Mouse (Mus musculus) layer of hippocampus, postnatal 10 days (tissue): ENCODE data around the gene Sbno2. TPM values are rescaled to one million over a fixed set of nuclear protein-coding genes. Genes with fewer than 3 reads are reported as not detected.

Experiments
- DNase-seq, 2 experiments: peaks; one replicate each; pipeline ENCODE4 v3.0.0; 2021; ENCODE audit warnings: low spot score in 2 of 2
- long read RNA-seq: library from polyadenylated mRNA; stranded (forward); transcript quantifications from one replicate; pipeline ENCODE4 v2.0.0, GENCODE M21; 2023
- total RNA-seq, 2 experiments: library from RNA; stranded (reverse); gene quantifications; 2 replicates each; pipeline ENCODE4 v1.2.3; 2021

Sbno2 gene
- 10 to 100 TPM; 19.7 to 23.9 TPM for total RNA-seq
- long read RNA-seq, partial matches to known transcripts = 2 of 4 reads
- long read RNA-seq, other reads (novel, unspliced or antisense) = 2 of 4 reads

DNA sequence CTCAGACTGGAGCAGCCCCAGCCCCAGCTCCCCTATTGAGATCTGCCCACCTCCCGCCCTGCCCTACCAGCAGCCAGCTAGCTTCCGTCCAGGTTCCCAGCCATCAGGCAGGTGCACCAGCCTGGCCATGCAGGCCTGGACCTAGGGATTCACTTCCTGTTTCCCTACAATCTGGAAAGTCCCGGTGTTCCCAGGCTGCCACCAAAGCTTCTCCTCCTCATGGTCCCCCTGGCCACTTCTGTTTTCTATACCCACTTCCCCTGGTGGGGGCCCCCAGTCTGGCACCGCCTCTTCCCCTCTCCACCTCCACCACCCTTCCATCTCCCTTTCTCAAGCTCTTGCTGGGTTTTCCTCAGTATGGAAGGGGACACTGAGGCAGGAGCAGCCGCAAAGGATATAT, at the start of gene Sbno2:
Sbno2 (minus strand) TSS at position 112 of the 400 bp plus-strand sequence.
- DNase-seq = no peak

DNA sequence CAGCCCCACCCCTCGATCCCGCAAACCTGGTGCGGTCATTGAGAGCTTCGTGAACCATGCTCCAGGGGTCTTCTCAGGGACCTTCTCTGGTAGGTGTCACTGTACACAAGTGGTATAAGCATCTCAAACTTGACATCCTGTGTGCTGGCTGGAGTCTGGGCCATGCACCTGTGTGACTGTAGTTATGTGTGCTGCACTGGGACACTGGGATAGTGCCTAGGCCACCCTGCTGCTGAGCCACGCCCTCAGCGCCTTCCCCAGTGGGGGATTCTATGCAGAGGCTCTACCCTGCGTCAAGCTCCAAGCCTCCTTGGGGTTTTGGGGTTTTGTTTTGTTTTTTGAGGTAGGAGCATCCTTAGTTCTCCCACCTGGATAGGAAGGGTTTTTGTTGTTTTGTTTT, 49.0 kb upstream of the Sbno2 start:
- DNase-seq = no peak

DNA sequence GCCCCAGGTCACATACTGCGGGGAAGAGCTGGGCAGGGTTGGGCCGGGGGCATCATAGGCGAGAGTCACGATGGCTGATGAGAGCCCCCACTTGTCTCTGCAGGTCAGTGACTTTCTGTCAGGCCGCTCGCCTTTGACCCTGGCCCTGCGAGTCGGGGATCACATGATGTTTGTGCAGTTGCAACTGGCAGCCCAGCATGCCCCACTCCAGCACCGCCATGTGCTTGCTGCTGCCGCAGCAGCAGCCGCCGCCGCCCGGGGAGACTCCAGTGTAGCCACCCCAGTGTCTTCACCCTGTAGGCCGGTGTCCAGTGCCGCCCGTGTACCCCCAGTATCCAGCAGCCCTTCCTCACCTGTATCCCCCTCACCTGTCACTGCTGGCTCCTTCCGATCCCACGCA, 48.3 kb upstream of the Sbno2 start:
- DNase-seq = no peak

DNA sequence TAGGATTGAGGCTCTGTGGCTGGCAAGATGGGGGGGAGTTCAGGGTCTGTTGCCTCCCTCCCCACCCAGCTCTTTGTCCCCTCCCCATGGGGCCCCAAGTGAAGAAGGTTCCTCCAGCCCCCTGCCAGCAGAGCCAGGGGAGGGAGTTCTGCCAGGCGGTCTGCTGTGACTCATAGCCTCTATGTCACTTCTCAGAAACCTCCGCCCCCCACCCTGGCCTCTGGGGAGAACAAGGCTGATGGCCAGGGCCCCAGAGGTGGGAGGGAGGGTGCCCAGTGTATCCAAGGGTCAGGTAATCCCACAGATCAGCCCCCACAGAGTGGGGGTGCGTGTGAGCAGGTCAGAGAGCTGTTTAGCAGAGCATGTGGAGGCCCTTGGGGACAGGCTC, 47.5 kb upstream of the Sbno2 start:
- DNase-seq = peak in 1 of 2 experiments; percentile 53

DNA sequence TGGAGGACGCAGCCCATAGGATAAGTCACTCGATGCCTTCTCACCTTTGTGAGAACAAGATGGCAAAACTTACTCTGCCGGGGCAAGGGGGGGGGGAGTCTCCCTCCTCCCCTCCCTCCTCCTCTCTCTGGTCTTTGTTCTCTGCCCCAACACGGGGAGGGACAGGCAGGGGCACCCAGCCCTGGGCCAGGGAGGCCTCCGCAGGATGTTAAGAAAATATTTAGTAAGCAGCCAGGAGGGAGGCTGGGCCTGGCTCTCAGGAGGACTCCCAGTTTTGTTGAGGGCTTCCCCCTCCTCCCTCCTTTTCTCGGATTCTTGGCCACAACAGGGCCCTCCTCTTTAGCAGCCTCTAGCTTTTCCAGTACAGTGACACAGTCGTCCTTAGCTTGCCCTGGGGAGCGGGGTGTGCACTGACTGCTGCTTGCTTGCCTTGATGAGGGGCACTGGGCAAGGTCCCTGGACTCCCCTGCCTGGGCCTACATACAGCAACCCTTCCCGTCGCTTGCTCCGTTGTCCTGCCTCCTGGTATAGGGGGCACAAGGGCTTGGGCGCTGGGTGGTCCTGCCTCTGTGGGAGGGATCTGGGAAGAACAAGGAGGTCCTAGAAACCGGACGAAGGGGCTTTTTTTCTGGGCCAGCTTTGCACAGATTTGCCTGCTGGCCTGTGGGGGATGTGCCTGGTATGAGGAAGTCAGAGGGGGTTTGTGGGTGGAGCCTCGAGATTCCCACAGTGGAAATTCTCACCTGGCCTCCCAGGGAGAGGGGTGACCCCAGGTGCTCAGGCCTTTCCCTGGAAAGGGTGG, 46.9 kb upstream of the Sbno2 start:
- DNase-seq = peak; percentile 51 to 60

DNA sequence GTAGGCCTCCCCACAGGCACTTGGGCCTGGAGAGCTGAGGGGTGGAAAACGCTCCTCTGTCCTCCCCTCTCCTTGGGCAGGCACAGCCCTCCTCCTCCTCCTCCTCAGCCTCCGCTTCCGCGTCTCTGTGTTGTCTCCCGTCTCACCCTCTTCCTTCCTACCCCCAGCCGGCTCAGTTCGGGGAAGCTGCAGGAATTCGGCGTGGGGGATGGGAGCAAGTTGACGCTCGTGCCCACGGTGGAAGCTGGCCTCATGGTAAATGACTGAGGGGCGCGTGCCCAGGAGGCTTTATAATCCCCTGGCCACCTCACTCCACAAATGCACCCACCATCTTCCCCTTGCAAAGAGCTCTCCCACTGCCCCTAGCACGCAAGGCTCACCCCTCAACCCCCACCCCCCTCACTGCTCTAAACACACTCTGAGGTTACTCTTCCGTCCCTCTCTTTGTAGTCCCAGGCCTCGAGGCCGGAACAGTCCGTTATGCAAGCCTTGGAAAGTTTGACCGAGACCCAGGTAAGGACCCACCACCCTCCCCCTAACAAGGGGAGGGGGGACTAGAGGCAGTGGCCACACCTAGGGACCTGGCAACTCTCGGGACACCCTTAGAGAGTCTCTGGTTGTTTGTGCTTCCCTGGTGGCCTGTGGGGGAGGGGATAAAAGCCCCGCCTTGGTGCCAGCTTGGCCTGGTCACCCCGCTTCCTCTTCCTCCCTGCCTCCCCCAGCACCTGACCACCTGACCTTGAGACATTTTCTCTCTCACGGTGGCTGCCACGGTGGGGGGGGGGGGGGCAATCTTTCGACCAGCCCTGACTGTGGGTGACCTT, 46.1 kb upstream of the Sbno2 start:
- peak; percentile 74 to 78 for DNase-seq

DNA sequence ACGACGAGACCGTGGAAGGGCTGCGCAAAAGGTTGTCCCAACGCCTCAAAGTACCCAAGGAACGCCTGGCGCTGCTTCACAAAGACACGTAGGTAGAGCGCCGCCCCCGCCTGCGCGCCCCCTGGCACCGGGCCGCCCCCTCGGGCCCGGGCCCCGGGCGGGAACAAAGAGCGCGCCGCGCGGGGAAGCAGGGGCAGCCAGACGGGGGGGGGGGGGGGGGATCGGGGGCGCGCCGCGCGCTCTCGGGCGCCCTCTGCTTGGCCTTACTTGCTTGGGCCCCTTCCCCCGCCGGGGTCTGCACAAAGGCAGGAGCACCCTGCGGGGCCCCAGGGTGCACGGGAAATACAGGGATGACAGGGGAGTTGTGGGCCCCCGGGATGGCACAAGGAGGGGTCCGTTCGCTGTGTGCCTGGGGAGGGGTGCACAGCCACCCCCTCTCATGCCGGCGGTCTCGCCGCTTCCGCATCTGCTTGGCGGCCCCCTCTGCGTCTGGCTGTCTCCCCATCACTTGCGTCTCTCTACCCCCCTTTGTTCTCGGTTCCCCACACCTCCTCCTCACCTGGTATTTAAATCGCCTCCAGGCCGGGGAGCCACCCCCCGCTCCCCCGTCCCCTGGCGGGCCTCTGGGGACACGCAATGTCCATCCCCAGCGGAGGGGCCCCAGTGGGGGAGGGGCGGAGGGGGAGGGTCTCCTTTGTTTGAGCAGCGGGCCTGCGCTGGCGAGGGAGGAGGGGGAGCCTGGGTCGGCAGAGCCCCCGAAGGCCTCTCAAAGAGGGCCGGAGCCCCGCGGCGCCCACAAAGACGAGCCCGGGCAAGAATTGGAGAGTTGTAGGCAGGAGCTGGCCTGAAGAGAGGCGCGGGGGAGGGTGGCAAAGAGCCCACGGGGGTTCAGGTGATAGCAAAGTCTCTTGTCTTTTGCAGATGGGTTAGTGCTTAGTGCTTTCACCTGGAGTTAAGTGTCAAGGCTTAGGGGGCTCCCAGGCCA, 45.1 kb upstream of the Sbno2 start:
- peak; percentile 75 to 82 for DNase-seq

DNA sequence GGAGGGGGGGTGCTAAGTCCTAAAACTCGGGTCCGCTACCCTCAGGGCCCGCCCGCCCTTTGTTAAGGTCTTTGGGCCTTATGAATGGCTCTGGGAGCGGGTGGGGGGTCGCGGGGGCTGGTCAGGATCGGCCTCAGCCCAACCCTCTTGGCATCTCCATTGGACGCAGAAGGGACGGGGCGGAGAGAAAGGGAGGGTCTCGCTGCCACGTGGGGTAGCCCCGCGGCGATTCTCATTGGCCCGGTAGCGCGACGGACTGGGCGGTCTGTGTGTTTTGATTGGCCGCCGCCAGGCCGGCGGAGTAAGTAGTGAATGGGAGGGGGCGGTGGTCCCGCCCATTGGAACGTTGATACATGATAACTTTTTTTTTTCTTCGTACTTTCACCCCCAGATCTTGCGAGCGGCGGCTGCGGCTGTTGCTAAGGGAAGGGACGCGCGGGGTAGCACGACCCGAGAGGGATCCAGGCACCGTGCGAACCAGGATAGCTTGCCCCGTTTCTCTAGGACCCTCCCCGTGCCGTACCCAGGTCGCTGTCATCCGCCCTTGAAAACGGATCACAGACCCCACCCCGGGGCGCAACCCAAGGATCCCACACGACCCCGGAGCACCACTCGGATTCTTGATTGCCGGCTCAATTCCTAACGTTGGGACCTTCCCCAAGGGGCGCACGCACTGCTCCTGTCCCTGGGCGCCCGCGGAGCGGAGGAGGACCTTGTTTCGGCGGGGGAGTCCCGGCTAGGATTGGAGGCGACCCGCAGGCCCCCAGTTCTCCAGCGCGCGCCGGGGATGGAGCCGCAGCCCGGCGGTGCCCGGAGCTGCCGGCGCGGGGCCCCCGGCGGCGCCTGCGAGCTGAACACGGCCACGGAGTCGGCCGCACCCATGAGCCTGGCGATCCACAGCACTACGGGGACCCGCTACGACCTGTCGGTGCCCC, 44.2 kb upstream of the Sbno2 start:
- DNase-seq = peak; percentile 96 to 97

DNA sequence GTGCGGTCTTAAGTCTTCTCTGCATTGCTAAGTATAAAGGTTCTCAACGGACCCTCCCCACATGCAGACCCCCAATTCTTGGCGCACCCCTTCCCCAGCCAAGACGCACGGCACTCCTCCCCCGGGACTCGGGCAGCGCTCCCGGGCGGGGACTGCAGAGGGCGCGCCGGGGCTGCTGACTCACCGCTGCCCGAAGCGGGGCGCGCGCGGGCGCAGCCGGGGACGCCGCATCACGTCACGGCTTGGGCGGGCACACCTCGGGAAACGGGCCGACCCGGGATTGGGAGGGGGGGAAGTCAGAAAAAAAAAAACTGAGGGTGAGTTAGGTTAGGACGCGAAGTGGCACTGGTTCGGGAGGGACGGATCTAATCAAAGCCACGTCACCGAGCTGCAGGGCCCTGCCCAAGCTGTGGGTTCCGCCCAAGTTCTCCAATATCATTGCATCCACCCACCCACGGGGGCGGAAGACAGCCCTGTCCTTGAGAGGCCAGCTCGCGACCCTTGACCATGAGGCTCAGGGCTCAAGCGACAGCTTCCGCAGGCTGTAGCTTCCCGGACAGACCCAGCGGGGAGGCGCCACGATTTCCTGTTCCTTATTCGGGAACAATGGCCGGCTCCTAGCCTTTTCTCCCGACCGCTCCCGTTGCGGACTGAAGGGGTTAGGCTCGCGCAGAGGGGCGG, 43.4 kb upstream of the Sbno2 start:
- peak; percentile 96 to 98 for DNase-seq

DNA sequence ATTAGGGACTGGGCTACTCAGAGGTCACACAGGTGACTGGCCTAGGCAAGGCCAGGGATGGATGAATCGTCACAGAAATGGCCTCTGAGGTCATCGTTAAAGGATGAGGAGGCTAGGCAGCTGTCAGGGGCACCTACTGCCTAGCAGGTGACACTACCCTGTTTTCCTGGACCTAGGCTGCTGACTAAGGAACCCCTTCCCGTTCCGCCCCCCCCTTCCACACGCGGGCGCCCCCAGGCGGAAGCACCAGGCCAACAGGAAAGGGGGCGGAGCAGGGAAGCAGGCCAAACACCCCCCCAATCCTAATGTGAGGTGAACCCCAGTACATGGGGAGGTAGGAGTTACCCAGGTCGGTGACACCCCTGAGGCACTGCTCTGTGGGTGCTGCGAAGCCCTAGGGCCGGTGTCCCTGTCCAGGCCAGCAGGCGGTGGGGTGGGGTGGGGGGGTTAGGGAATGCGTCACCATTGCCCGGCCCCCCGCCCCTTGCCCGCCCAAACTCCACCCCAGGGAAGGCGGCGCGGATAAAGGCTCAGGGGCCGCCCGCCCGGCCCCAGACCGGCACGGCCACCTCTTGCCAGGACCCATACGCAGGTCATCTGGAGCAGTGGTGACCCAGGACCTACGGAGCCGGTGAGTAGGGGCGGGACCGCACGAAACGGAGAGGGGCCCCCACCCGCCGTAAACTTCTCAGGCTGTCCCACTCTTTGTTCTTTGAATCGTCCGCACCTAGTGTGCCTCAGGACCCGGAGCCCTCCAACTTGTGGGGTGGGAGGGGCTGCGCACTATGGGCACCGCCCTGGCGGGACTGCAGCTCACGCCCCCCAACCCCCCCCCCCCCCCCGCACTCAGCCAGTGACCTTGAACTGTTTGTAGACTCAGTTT, 42.6 kb upstream of the Sbno2 start, which contains the start of gene Midn:
Midn (plus strand) TSS at position 554 of the 883 bp plus-strand sequence.
- peak; percentile 81 to 85 for DNase-seq

DNA sequence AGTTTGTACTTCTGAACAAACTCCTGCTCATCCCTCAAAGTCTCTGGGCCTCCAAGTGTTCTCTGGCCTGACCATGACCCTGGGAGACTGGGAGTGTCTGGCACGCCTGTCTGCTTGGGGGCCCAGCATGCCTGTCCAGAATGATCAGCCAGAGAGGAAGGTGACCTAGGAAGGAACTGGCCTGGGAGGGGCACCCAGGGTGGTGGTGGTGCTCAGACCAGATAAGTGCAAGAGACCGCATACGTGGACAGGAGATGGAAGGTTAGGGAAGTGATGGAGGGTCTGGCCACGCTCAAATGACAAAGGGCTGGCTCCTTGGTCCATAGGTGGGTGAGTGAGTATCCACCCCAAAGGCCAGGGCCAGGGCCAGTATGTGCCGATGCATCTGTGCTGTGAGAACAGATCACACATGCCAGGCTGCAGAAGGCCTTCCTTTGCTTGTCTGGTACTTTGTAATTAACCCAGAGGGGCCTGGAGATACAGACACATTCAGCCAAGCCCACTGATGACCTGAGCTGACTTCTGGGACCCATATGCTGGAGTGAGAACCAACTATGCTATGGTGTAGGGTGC, 41.9 kb upstream of the Sbno2 start:
- DNase-seq = no peak

DNA sequence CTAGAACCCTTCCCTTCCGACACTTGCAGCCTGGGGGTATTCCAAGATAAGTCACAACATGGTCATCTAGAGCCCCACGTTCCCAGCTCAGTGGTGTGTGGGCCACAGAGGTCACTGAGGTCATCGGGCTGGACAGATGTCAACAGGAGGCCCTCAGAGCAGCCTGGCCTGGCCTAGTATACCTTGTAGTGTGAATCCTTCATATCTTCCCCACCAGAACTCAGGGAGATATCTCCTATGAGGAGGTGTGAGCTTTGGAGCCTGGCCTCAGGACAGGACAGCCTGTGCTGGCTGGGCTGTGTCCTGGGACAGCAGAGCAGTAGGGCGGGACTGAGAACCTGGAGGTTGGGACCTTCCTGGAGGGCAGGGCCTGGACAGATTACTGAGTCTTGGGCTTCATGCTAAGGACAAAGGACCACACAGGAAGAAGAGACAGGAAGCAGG, 41.2 kb upstream of the Sbno2 start:
- peak in 1 of 2 experiments; percentile 33 for DNase-seq

DNA sequence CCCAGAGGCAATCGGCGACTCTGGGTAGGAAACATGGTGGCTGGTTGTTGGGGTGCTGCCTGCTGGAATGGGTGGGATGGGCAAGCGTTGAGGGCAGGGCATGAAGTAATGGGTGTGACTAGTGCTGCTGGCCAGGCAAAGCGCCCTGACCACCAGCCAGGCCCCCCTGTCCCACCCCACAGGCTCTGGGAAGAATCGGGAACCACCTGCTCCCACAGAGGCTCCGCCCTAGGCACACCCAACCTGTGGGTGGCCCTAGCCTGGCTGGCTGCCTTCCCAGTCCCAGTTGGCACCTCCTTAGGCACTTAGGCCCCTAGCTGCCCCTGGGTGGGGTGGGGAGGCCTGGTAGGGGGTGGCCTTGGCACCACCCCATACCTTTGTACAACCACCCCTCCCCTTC, 40.5 kb upstream of the Sbno2 start:
- DNase-seq = peak; percentile 36 to 47

DNA sequence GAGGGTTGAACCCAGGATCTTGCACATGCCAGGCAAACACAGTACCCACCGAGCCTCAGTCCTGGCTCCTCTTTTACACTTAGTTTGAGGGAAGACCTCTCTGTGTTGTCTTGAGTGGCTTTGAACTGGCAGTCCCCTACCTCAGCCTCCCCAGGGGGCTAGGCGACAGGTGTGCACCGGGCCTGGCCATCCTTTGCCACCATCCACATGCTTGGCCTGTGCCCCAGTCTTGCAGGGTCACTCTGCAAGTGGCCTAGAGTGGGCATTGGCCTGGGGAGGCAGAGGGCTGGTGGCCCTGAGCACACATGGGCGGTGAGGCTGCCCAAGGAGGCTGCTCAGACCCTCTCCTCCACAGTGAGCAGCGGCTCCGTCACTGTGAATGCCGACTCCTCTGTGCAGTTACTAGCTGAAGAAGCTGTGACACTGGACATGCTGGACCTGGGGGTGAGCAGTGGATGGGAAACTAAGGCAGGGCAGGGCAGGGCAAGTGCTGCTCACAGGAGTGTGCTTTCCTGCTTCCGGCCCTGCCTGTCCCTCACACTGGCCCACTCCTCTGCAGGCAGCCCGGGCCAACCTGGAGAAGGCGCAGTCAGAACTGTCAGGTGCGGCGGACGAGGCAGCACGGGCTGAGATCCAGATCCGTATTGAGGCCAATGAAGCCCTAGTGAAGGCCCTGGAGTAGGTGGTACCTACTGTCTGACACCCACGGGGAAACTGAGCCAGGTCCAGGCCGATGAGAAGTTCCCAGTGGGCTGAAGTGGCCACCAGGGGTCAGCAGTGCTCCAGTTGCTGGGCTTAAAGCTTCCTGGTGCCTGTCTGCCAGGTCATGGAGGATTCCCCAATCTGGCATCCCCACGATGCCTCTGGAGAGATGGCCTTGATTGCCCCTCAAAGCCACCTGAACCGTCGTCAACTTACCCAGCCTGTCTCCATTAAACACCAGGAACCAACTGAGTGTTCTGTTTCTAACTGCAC, 39.8 kb upstream of the Sbno2 start:
- DNase-seq = peak; percentile 83 to 87

DNA sequence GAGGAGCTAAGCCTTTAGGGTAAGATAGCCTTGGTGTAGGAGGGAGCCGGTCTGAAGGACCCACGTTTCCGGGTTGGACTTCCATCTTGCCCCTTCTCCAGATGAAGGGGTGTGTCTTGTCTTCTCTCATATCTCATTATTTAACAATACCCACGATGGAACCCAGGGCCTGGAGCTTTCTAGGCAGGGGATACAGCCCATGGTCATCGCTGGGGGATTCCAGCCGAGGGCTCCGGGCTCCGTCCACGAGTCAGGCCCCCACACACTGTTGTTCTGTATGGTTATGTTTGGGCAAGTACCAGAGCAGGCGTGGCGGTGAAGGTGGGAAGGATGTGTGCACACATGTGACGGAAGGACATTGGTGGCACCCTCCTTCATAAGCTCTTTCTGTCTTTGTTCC, 38.8 kb upstream of the Sbno2 start:
- DNase-seq = no peak

DNA sequence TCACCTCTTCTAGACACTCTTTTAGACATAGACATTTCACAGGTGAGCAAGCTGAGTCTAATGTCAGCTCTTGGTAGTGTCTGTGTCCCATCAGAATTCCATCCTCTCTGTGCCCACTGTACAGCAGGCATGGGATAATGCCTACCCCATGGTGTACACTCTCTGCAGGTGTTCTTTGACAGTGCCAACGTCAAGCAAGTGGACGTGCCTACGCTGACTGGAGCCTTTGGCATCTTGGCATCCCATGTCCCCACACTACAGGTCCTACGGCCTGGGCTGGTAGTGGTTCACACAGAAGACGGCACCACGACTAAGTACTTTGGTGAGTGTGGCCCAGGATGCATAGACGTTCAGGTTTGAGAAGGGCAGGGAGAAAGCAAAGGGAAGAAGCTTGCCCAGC, 38.3 kb upstream of the Sbno2 start:
- no peak for DNase-seq

DNA sequence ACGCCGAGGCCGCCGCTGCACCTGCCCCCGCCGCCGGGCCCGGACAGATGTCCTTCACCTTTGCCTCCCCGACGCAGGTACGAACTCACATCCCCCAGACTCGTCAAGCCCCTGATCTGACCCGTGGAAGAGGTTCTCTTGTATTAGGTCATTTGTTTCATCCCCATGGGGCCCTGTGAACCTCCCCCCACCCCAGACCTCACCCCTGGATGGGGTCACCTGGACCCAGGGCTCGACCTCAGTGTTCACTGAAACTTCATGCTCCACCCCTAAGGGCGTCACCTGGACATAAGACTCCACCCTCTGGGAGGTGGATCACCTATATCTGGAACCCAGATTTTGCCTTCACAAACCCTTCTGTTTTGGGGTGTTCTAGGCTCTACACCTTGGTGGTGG, 37.2 kb upstream of the Sbno2 start:
- peak in 1 of 2 experiments; percentile 43 for DNase-seq
